Mouse (Mus musculus) stomach, postnatal 0 days (tissue): ENCODE measurements around the gene Smco2. TPM values are rescaled to one million over a fixed set of nuclear protein-coding genes. Genes with fewer than 3 reads are reported as not detected.
A peak's percentile ranks its signal among the peaks of the same experiment; 100 is the strongest.

Experiments
- ATAC-seq: fragments of 200-750 bp; cut with Nextera tagmentation; 2 replicates; pipeline ENCODE4 v1.8.0; 2017; ENCODE audit not compliant: low FRiP score, low TSS enrichment
- DNase-seq: peaks from one replicate; pipeline ENCODE4 v3.0.0-alpha.2; 2016; ENCODE audit warnings: low spot score
- H3K27ac ChIP-seq: fragments of 300-500 bp; sonication (generic); replicated peaks from 2 replicates; pipeline ENCODE4 v1.5.1; 2014; ENCODE audit warnings: mild to moderate bottlenecking, control low read depth
- H3K27me3 ChIP-seq: fragments of 300-500 bp; sonication (generic); 2 replicates; pipeline ENCODE4 v1.6.1; 2014; ENCODE audit warnings: low read length; ENCODE audit not compliant: control insufficient read depth, insufficient read depth
- H3K36me3 ChIP-seq: fragments of 300-500 bp; sonication (generic); 2 replicates; pipeline ENCODE4 v1.6.1; 2014; ENCODE audit warnings: low read length, mixed read lengths; ENCODE audit not compliant: control insufficient read depth, insufficient read depth
- H3K4me1 ChIP-seq: fragments of 300-500 bp; sonication (generic); replicated peaks from 2 replicates; pipeline ENCODE4 v1.6.1; 2014; ENCODE audit warnings: antibody characterized with exemption; ENCODE audit not compliant: control insufficient read depth, insufficient read depth
- H3K4me2 ChIP-seq: fragments of 300-500 bp; sonication (generic); replicated peaks from 2 replicates; pipeline ENCODE4 v1.6.1; 2014; ENCODE audit warnings: low read depth, mild to moderate bottlenecking, control low read depth, moderate library complexity
- H3K4me3 ChIP-seq: fragments of 300-500 bp; sonication (generic); 2 replicates; pipeline ENCODE4 v1.5.1; 2014; ENCODE audit warnings: low read depth, low read length, control low read depth
- H3K9ac ChIP-seq: fragments of 300-500 bp; sonication (generic); 2 replicates; pipeline ENCODE4 v1.6.1; 2014; ENCODE audit warnings: mild to moderate bottlenecking, low read length, control low read depth, mixed read lengths
- H3K9me3 ChIP-seq: fragments of 300-500 bp; sonication (generic); 2 replicates; pipeline ENCODE4 v1.6.1; 2016; ENCODE audit warnings: low read length; ENCODE audit not compliant: control insufficient read depth
- CTCF ChIP-seq: IDR thresholded peaks from 2 replicates; pipeline ENCODE4 v1.5.1; 2016; ENCODE audit warnings: antibody characterized with exemption, low read depth, mild to moderate bottlenecking, moderate library complexity
- EP300 ChIP-seq: optimal IDR thresholded peaks from 2 replicates; pipeline ENCODE3; 2016; ENCODE audit warnings: antibody characterized with exemption
- WGBS: fragments of 180-500 bp; shearing (Covaris S2); extraction: QIAGEN DNeasy Blood & Tissue Kit; methylation state at CpG from one replicate; pipeline ENCODE4 v1.1.7; 2014; 5-methylcytosine and 5-hydroxymethylcytosine counted together
- polyA plus RNA-seq: library from polyadenylated mRNA; unstranded; fragments of >200 nt; fragmentation: Nextera tagmentation; extraction: Ambion mirVana; gene quantifications from 2 replicates; pipeline ENCODE4 v1.2.1, GENCODE M21; 2015

Smco2 gene
- polyA plus RNA-seq, 1 experiment from 2014 or later, result not detected

- Histone ChIP-seq H3K4me2 (peak within 1 kb of the TSS; percentile 83), H3K27me3 (no peaks in the 10 kb centered on the region), H3K36me3 (no peaks in the 10 kb centered on the region), H3K4me1 (no peaks in the 10 kb centered on the region), H3K27ac (peak within 1 kb of the TSS; percentile 93), H3K4me3 (peak within 1 kb of the TSS; percentile 82), H3K9ac (peak within 1 kb of the TSS; percentile 93), H3K9me3 (no peaks in the 10 kb centered on the region)
- peak; percentile 97 for DNase-seq
- TF ChIP-seq EP300, result no peak
- TF ChIP-seq CTCF, result no peak; the same call in 1 of the 2 replicates
- ATAC-seq, result peak; percentile 95
- WGBS, result 1% methylated on average over 63 of the region's 80 CpGs
Measured at GRCm38 (mm10) chr6:146887958-146888659, 38.2 kb downstream of the Smco2 start, which contains the start of gene Ppfibp1. Gene Ppfibp1 (plus strand): TSS chr6:146888487.

- 9% methylated on average over 18 of the region's 26 CpGs for WGBS
- no peak for DNase-seq
- Histone ChIP-seq H3K4me2 (peak overlapping the region; percentile 83), H3K9me3 (no peaks in the 10 kb centered on the region), H3K27me3 (no peaks in the 10 kb centered on the region), H3K9ac (peak overlapping the region; percentile 93), H3K4me3 (peak overlapping the region; percentile 82), H3K4me1 (peaks cover under 1% of the 10 kb centered on the region; the same call in 1 of the 2 replicates), H3K36me3 (no peaks in the 10 kb centered on the region), H3K27ac (peak overlapping the region; percentile 93)
- peak; percentile 78 for ATAC-seq
- TF ChIP-seq CTCF (no peak), EP300 (no peak)
Measured at GRCm38 (mm10) chr6:146888660-146889490, 39.0 kb downstream of the Smco2 start.

GRCm38 (mm10) chr6:146890215-146890614, 40.3 kb downstream of the Smco2 start:
- H3K9me3 ChIP-seq, result no peaks in the 10 kb centered on the region
- H3K9ac ChIP-seq, result no peak overlapping the region
- H3K4me3 ChIP-seq, result no peak overlapping the region
- DNase-seq (no peak), ATAC-seq (no peak)
- H3K27ac ChIP-seq, result peak overlapping the region; percentile 59; the same call in 1 of the 2 replicates
- no peaks in the 10 kb centered on the region for H3K36me3 ChIP-seq
- H3K27me3 ChIP-seq, result no peaks in the 10 kb centered on the region
- 48% methylated on average over 2 of the region's 2 CpGs for WGBS
- peak overlapping the region; percentile 35 for H3K4me2 ChIP-seq
- H3K4me1 ChIP-seq, result peaks cover 2% of the 10 kb centered on the region; the same call in 1 of the 2 replicates
- TF ChIP-seq CTCF, result no peak
- no peak for TF ChIP-seq EP300

- Histone ChIP-seq H3K9me3 (no peaks in the 10 kb centered on the region), H3K27ac (peak overlapping the region; percentile 59; the same call in 1 of the 2 replicates), H3K4me3 (no peak overlapping the region), H3K4me2 (peak overlapping the region; percentile 35), H3K9ac (no peak overlapping the region), H3K27me3 (no peaks in the 10 kb centered on the region), H3K36me3 (no peaks in the 10 kb centered on the region), H3K4me1 (peaks cover 2% of the 10 kb centered on the region; the same call in 1 of the 2 replicates)
- DNase-seq (no peak), ATAC-seq (no peak)
- TF ChIP-seq EP300 (no peak), CTCF (no peak)
Measured at GRCm38 (mm10) chr6:146890633-146891032, 40.7 kb downstream of the Smco2 start.

GRCm38 (mm10) chr6:146893890-146894289, 44.0 kb downstream of the Smco2 start:
- WGBS, result 36% methylated on average over 2 of the region's 2 CpGs
- Histone ChIP-seq H3K4me1 (peaks cover 2% of the 10 kb centered on the region; the same call in 1 of the 2 replicates), H3K36me3 (no peaks in the 10 kb centered on the region), H3K4me3 (no peak overlapping the region), H3K4me2 (no peak overlapping the region), H3K27ac (no peak overlapping the region), H3K9me3 (no peaks in the 10 kb centered on the region), H3K27me3 (no peaks in the 10 kb centered on the region), H3K9ac (no peak overlapping the region)
- no peak for DNase-seq
- TF ChIP-seq CTCF, result no peak
- no peak for TF ChIP-seq EP300
- ATAC-seq, result no peak
